Comparison of ENCODE assay signal across 19 mouse cellular contexts in genomic region chr19:58193733-58194456, GRCm38 (mm10).
DNase-seq lines count a peak whose midpoint lies in the region; ATAC-seq and TF ChIP-seq lines count a peak whose summit lies in the region.
"Had no signal": no experiment of that assay in that cellular context is flagged by ENCODE, and none has a peak within 500 bp of the region (broad histone marks: within the 10 kb centered on the region; RNA-seq: fewer than 3 reads in every experiment).

No protein-coding gene starts in this region.

- no peak for TF ChIP-seq POLR2A in CH12.LX (IDR thresholded peaks at IDR 0.05; ENCODE audit: low read depth, low read length)

- no peaks in the 10 kb centered on the region for H3K27me3 ChIP-seq in intestine, embryonic 14.5 days (replicated peaks; ENCODE audit: control insufficient read depth, insufficient read depth, low read length)
- H3K27me3 ChIP-seq in intestine, embryonic 15.5 days (replicated peaks) = no peaks in the 10 kb centered on the region
- no peaks in the 10 kb centered on the region for H3K27me3 ChIP-seq in CH12.LX (replicated peaks)
- H3K27me3 ChIP-seq: forebrain, embryonic 15.5 days; limb, embryonic 15.5 days; neural tube, embryonic 12.5 days had no signal

- H3K4me1 ChIP-seq in intestine, embryonic 14.5 days (replicated peaks; ENCODE audit: control insufficient read depth, insufficient read depth, low read length) = peaks cover 20% of the 10 kb centered on the region
- H3K4me1 ChIP-seq in intestine, embryonic 15.5 days (replicated peaks) = 0 out of 2 replicates have a peak, but pooled peaks cover 3% of the 10 kb centered on the region
- peaks cover 0 to 33% of the 10 kb centered on the region in 2 experiments; a peak in 3 of 4 replicates for H3K4me1 ChIP-seq in CH12.LX (ENCODE audit: control insufficient read depth in 1 of 2, insufficient read depth in 2 of 2)
- H3K4me1 ChIP-seq: forebrain, embryonic 15.5 days; neural tube, embryonic 12.5 days had no signal

- in situ Hi-C loops in CH12.LX (cut with MboI; ENCODE audit: low pct_ligation_motif_present, low pct_unique_long_range_greater_than_20kb, low sequenced_read_pairs) = no loop called here

- DNase-seq in intestine, embryonic 14.5 days (ENCODE audit: low spot score) = no peak
- peak; percentile 64 for DNase-seq in CH12.LX (ENCODE audit: extremely low read depth)
- peak; percentile 2 to 8 for DNase-seq in natural killer cell, adult 2 months (ENCODE audit: low spot score in 2 of 2)
- no peak for DNase-seq in cerebellum, postnatal 4 days (ENCODE audit: low spot score in 2 of 2)
- no peak for DNase-seq in left cerebral cortex, adult 11 months (ENCODE audit: low spot score)
- DNase-seq: adrenal gland, postnatal 10 days; cerebellum, adult 18-20 months; heart, adult 11 months; lung, postnatal 10 days; right cerebral cortex, postnatal 14 days; thymus, postnatal 4 days had no signal

- no peak overlapping the region for H3K4me2 ChIP-seq in intestine, embryonic 14.5 days (ENCODE audit: low read length)
- H3K4me2 ChIP-seq in intestine, embryonic 15.5 days (replicated peaks) = no peak overlapping the region
- peak overlapping the region; percentile 37; the same call in 1 of the 2 replicates for H3K4me2 ChIP-seq in CH12.LX (ENCODE audit: insufficient read depth, low read depth, poor library complexity, severe bottlenecking)
- H3K4me2 ChIP-seq: forebrain, embryonic 15.5 days; heart, embryonic 15.5 days; limb, embryonic 15.5 days; neural tube, embryonic 12.5 days had no signal

- peak overlapping the region; percentile 22; the same call in 1 of the 2 replicates for H3K27ac ChIP-seq in intestine, embryonic 14.5 days (ENCODE audit: low read depth)
- no peak overlapping the region for H3K27ac ChIP-seq in intestine, embryonic 15.5 days
- no peak overlapping the region for H3K27ac ChIP-seq in CH12.LX (ENCODE audit: insufficient read depth, low read depth)
- H3K27ac ChIP-seq: forebrain, embryonic 15.5 days; heart, embryonic 15.5 days; limb, embryonic 15.5 days; neural tube, embryonic 12.5 days had no signal

- no peak for TF ChIP-seq RAD21 in CH12.LX (IDR thresholded peaks at IDR 0.05; ENCODE audit: low read depth, low read length)

- no peaks in the 10 kb centered on the region for H3K36me3 ChIP-seq in intestine, embryonic 14.5 days (ENCODE audit: control insufficient read depth, insufficient read depth, low read length)
- no peaks in the 10 kb centered on the region for H3K36me3 ChIP-seq in intestine, embryonic 15.5 days
- H3K36me3 ChIP-seq in CH12.LX (replicated peaks in 1 of 2; ENCODE audit: control insufficient read depth in 1 of 2, insufficient read depth in 1 of 2, low read length in 1 of 2) = no peaks in the 10 kb centered on the region
- H3K36me3 ChIP-seq: forebrain, embryonic 15.5 days; heart, embryonic 15.5 days; limb, embryonic 15.5 days; neural tube, embryonic 12.5 days had no signal

- H3K79me2 ChIP-seq in CH12.LX (replicated peaks; ENCODE audit: control insufficient read depth, extremely low read depth, insufficient read depth, poor library complexity, severe bottlenecking) = no peaks in the 10 kb centered on the region

- H3K9me3 ChIP-seq in intestine, embryonic 14.5 days (ENCODE audit: control insufficient read depth, low read length) = no peaks in the 10 kb centered on the region
- H3K9me3 ChIP-seq in intestine, embryonic 15.5 days = no peaks in the 10 kb centered on the region
- H3K9me3 ChIP-seq in CH12.LX (replicated peaks; ENCODE audit: low read length) = no peaks in the 10 kb centered on the region
- H3K9me3 ChIP-seq: forebrain, embryonic 15.5 days; heart, embryonic 15.5 days; limb, embryonic 15.5 days; neural tube, embryonic 12.5 days had no signal

- no peak for TF ChIP-seq EP300 in CH12.LX (IDR thresholded peaks at IDR 0.05; ENCODE audit: low read length)

- dilution Hi-C loops in CH12.LX (cut with MboI; ENCODE audit: extremely low pct_ligation_motif_present, extremely low pct_unique_long_range_greater_than_20kb, low sequenced_read_pairs) = no loop called here

- H3K9ac ChIP-seq in intestine, embryonic 14.5 days (ENCODE audit: low read length) = no peak overlapping the region
- no peak overlapping the region for H3K9ac ChIP-seq in intestine, embryonic 15.5 days
- H3K9ac ChIP-seq in CH12.LX (ENCODE audit: insufficient read depth, low read depth) = no peak overlapping the region
- H3K9ac ChIP-seq: forebrain, embryonic 15.5 days; heart, embryonic 15.5 days; limb, embryonic 15.5 days; neural tube, embryonic 12.5 days had no signal

- H3K4me3 ChIP-seq in intestine, embryonic 14.5 days (ENCODE audit: low read depth, low read length) = no peak overlapping the region
- no peak overlapping the region for H3K4me3 ChIP-seq in intestine, embryonic 15.5 days (replicated peaks)
- H3K4me3 ChIP-seq in CH12.LX (replicated peaks in 1 of 3; ENCODE audit: low read depth in 2 of 3, low read length in 2 of 3, poor library complexity in 1 of 3) = no peak overlapping the region
- H3K4me3 ChIP-seq: erythroblast, embryonic 14.5 days; forebrain, embryonic 15.5 days; heart, embryonic 15.5 days; limb, embryonic 15.5 days; neural tube, embryonic 12.5 days had no signal

- 28% methylated on average over 7 of the region's 7 CpGs for WGBS in intestine, embryonic 14.5 days
- WGBS in intestine, embryonic 15.5 days = 39% methylated on average over 7 of the region's 7 CpGs

- ATAC-seq in intestine, embryonic 14.5 days (replicated peaks; ENCODE audit: low FRiP score, low TSS enrichment, low read depth) = 0 out of 2 replicates have a peak, but pooled peaks have one; percentile 36
- ATAC-seq in intestine, embryonic 15.5 days = no peak
- ATAC-seq in common myeloid progenitor, adult 5-6 weeks (replicated peaks; ENCODE audit: low read depth, poor library complexity, severe bottlenecking) = peak; percentile 73
- ATAC-seq: forebrain, embryonic 15.5 days; inflammation-experienced regulatory T-cells, adult 6 months had no signal

- no peak for TF ChIP-seq CTCF in CH12.LX (conservative IDR thresholded peaks at IDR 0.05 in 1 of 2, IDR thresholded peaks at IDR 0.05 in 1 of 2; ENCODE audit: low read depth in 2 of 2, low read length in 2 of 2)

TF ChIP-seq in CH12.LX, 34 proteins besides CTCF, POLR2A, EP300 and RAD21:
- TF ChIP-seq MEF2A (IDR thresholded peaks at IDR 0.05; ENCODE audit: borderline replicate concordance, low read depth, low read length) (no peak), IRF4 (IDR thresholded peaks at IDR 0.05; ENCODE audit: low read depth, low read length) (peak; percentile 51; the same call in 1 of the 2 replicates)
TF ChIP-seq in CH12.LX: peak in this region for 1.

Comparison
In these comparisons a context has a peak if more than half of its experiments do, and no peak if none do; other contexts are left out.
1. DNase-seq: peak in CH12.LX (single experiment) and natural killer cell, adult 2 months (2 of 2); none in intestine, embryonic 14.5 days (single experiment), cerebellum, postnatal 4 days (0 of 2) and left cerebral cortex, adult 11 months (single experiment).